Mouse (Mus musculus) neural tube, embryonic 15.5 days (tissue): Measurements from ENCODE around the gene Hmgb1. TPM values are rescaled to one million over a fixed set of nuclear protein-coding genes. Genes with fewer than 3 reads are reported as not detected.
A peak's percentile ranks its signal among the peaks of the same experiment; 100 is the strongest.

Experiments used
- ATAC-seq: fragments of 200-750 bp; cut with Nextera tagmentation; 2 replicates; pipeline ENCODE4 v1.8.0; 2017; ENCODE audit warnings: mild to moderate bottlenecking, moderate TSS enrichment, moderate library complexity; ENCODE audit not compliant: low FRiP score
- H3K27ac ChIP-seq: fragments of 300-500 bp; sonication (generic); replicated peaks from 2 replicates; pipeline ENCODE4 v1.5.1; 2015; ENCODE audit warnings: mild to moderate bottlenecking, inconsistent platforms
- H3K27me3 ChIP-seq: fragments of 300-500 bp; sonication (generic); replicated peaks from 2 replicates; pipeline ENCODE4 v1.6.1; 2015; ENCODE audit warnings: inconsistent platforms
- H3K36me3 ChIP-seq: fragments of 300-500 bp; sonication (generic); 2 replicates; pipeline ENCODE4 v1.6.1; 2015; ENCODE audit warnings: inconsistent platforms
- H3K4me1 ChIP-seq: fragments of 300-500 bp; sonication (generic); 2 replicates; pipeline ENCODE4 v1.6.1; 2015; ENCODE audit warnings: inconsistent platforms
- H3K4me2 ChIP-seq: fragments of 300-500 bp; sonication (generic); 2 replicates; pipeline ENCODE4 v1.6.1; 2015; ENCODE audit warnings: inconsistent platforms, mild to moderate bottlenecking, moderate library complexity
- H3K4me3 ChIP-seq: fragments of 300-500 bp; sonication (generic); replicated peaks from 2 replicates; pipeline ENCODE4 v1.5.1; 2015; ENCODE audit warnings: mild to moderate bottlenecking, inconsistent platforms
- H3K9ac ChIP-seq: fragments of 300-500 bp; sonication (generic); replicated peaks from 2 replicates; pipeline ENCODE4 v1.6.1; 2015; ENCODE audit warnings: mild to moderate bottlenecking, inconsistent platforms
- H3K9me3 ChIP-seq: fragments of 300-500 bp; sonication (generic); replicated peaks from 2 replicates; pipeline ENCODE4 v1.6.1; 2016; ENCODE audit warnings: inconsistent platforms
- WGBS: fragments of 180-500 bp; shearing (Covaris S2); methylation state at CpG from one replicate; pipeline ENCODE4 v1.1.7; 2015; ENCODE audit warnings: mixed read lengths; 5-methylcytosine and 5-hydroxymethylcytosine counted together
- polyA plus RNA-seq: library from polyadenylated mRNA; unstranded; fragments of >200 nt; fragmentation: Nextera tagmentation; extraction: Ambion mirVana; gene quantifications from 2 replicates; pipeline ENCODE4 v1.2.1, GENCODE M21; 2015

Hmgb1 gene
- polyA plus RNA-seq, result 674 and 837 TPM in 2 replicates

GRCm38 (mm10) chr5:149184104-149184843 is at the start of gene Hmgb1, which contains the start of gene Uspl1:
TSS of gene Hmgb1 (minus strand) at chr5:149184489.
TSS of gene Uspl1 (plus strand) at chr5:149184350.
- Histone ChIP-seq H3K4me1 (peaks cover 29% of the 10 kb centered on the region), H3K9ac (peak within 1 kb of the TSS; percentile 81), H3K9me3 (no peaks in the 10 kb centered on the region), H3K4me2 (peak within 1 kb of the TSS; percentile 66), H3K27me3 (no peaks in the 10 kb centered on the region), H3K36me3 (peaks cover 4% of the 10 kb centered on the region), H3K4me3 (peak within 1 kb of the TSS; percentile 79), H3K27ac (peak within 1 kb of the TSS; percentile 97)
- ATAC-seq, result peak; percentile 97
- under 1% methylated on average over 58 of the region's 59 CpGs for WGBS

DNA sequence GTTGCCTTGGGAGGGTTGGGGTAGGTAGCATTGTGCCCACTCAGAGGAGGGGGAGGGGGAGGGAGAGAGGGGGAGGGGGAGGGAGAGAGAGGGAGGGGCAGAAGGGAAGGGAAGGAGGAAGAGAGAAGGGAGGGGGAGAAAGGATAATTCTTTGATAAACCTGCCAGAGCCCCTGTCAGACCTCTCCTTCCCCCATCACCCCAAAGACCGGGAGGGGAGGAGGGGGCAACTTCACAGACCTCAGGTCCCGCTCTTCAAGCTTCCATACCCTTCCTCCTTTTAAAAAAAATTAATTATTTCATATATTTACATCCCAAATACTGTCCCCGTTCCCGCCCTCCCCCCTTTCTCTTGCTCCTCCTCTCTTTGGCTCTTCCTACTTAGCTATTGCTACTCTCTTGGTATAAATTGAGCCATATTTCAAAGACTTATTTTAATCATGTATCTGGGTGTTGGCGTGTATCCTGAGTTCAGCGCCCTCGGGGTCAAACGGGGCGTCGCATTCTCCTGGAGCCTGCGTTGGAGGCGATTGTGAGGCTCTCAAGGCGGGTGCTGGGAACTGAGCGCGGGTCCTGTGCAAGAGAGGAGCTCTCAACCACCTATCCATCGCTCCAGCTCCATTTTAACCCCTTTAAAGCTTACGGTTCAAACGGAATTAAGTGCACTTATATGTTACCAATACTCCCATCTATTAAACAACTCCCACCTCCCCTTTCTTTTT is 45.5 kb upstream of the Hmgb1 start:
- WGBS, result 75% methylated on average over 18 of the region's 18 CpGs
- Histone ChIP-seq H3K4me2 (peak overlapping the region; percentile 57), H3K9me3 (no peaks in the 10 kb centered on the region), H3K36me3 (no peaks in the 10 kb centered on the region), H3K4me3 (peak overlapping the region; percentile 45), H3K4me1 (peaks cover 14% of the 10 kb centered on the region), H3K27ac (peak overlapping the region; percentile 85), H3K9ac (peak overlapping the region; percentile 52), H3K27me3 (no peaks in the 10 kb centered on the region)
- ATAC-seq, result peak; percentile 11; the same call in 1 of the 2 replicates

DNA sequence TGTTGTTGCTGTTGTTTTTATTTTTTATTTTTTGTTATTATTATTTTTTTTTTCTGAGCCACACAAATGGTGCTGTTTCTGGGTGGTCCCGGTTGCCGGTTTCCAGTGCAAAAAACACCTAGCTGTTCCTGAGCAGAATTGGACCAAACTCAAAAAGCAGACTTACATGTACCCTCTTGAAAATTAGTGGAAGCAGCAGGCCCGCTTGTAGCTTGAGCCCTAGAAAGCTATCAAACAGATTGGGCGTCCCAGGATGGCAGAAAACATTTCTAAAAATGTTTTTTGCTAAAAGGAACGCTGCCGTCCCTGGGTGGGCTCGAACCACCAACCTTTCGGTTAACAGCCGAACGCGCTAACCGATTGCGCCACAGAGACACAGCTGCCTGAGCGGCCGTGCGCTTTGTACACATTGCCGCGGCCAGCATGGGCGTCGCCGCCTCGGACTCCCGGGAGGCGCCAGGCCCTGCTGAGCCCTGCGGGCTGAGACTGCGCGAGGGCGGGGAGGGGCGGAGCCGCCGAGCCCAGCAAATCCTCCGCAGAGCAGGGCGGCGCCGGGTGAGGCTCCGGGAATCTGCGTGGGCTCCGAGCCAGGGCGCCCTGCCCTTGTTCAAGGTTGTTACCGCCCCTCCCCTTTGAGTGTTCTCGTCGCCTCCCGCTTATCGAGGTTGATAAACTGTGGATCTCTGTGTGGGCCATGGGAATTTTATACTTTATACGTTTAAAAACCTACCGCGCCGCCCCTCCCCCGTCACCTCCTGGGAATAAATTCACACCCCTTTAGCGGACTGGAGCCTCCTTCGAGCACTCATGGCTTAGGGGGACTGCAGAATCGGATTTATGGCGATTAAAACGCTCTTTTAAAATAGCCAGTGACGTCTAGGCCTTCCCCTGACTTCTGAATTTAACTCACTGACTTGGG is 44.7 kb upstream of the Hmgb1 start:
- Histone ChIP-seq H3K9me3 (no peaks in the 10 kb centered on the region), H3K27me3 (no peaks in the 10 kb centered on the region), H3K27ac (peak overlapping the region; percentile 85), H3K4me3 (peak overlapping the region; percentile 45), H3K4me1 (peaks cover 22% of the 10 kb centered on the region), H3K4me2 (peak overlapping the region; percentile 57), H3K36me3 (no peaks in the 10 kb centered on the region), H3K9ac (peak overlapping the region; percentile 52)
- WGBS, result 3% methylated on average over 54 of the region's 55 CpGs
- ATAC-seq, result peak; percentile 96

- Histone ChIP-seq H3K36me3 (no peaks in the 10 kb centered on the region), H3K4me1 (peaks cover 10% of the 10 kb centered on the region), H3K4me3 (no peak overlapping the region), H3K4me2 (0 out of 2 replicates have a peak overlapping the region, but pooled peaks have one; percentile 11), H3K27me3 (no peaks in the 10 kb centered on the region), H3K9me3 (no peaks in the 10 kb centered on the region), H3K9ac (no peak overlapping the region), H3K27ac (no peak overlapping the region)
- WGBS, result 13% methylated on average over 7 of the region's 7 CpGs
- no peak for ATAC-seq
These were observed 40.4 kb upstream of the Hmgb1 start for GRCm38 (mm10) chr5:149224666-149225065.

GRCm38 (mm10) chr5:149221355-149221754 is 37.1 kb upstream of the Hmgb1 start:
- H3K36me3 ChIP-seq, result peaks cover 10% of the 10 kb centered on the region; the same call in 1 of the 2 replicates
- 96% methylated on average over 4 of the region's 4 CpGs for WGBS
- H3K27me3 ChIP-seq, result no peaks in the 10 kb centered on the region
- H3K9ac ChIP-seq, result no peak overlapping the region
- no peak overlapping the region for H3K4me2 ChIP-seq
- H3K9me3 ChIP-seq, result no peaks in the 10 kb centered on the region
- peaks cover 9% of the 10 kb centered on the region for H3K4me1 ChIP-seq
- no peak for ATAC-seq
- H3K27ac ChIP-seq, result no peak overlapping the region
- no peak overlapping the region for H3K4me3 ChIP-seq

GRCm38 (mm10) chr5:149219493-149219892 is 35.2 kb upstream of the Hmgb1 start:
- Histone ChIP-seq H3K9me3 (no peaks in the 10 kb centered on the region), H3K27ac (no peak overlapping the region), H3K4me2 (no peak overlapping the region), H3K4me1 (peaks cover 6% of the 10 kb centered on the region), H3K36me3 (peaks cover 29% of the 10 kb centered on the region), H3K4me3 (no peak overlapping the region), H3K9ac (no peak overlapping the region), H3K27me3 (no peaks in the 10 kb centered on the region)
- 84% methylated on average over 3 of the region's 3 CpGs for WGBS
- ATAC-seq, result no peak

- no peaks in the 10 kb centered on the region for H3K4me1 ChIP-seq
- no peaks in the 10 kb centered on the region for H3K27me3 ChIP-seq
- H3K9ac ChIP-seq, result no peak overlapping the region
- H3K36me3 ChIP-seq, result peaks cover 46% of the 10 kb centered on the region
- H3K27ac ChIP-seq, result no peak overlapping the region
- no peak overlapping the region for H3K4me2 ChIP-seq
- no peaks in the 10 kb centered on the region for H3K9me3 ChIP-seq
- ATAC-seq, result no peak
- WGBS, result 89% methylated on average over 6 of the region's 6 CpGs
- H3K4me3 ChIP-seq, result no peak overlapping the region
These were observed 33.5 kb upstream of the Hmgb1 start for GRCm38 (mm10) chr5:149217524-149218357.

GRCm38 (mm10) chr5:149215540-149215939 is 31.3 kb upstream of the Hmgb1 start:
- H3K4me1 ChIP-seq, result no peaks in the 10 kb centered on the region
- H3K36me3 ChIP-seq, result peaks cover 57% of the 10 kb centered on the region
- H3K9ac ChIP-seq, result no peak overlapping the region
- H3K4me3 ChIP-seq, result no peak overlapping the region
- H3K27ac ChIP-seq, result no peak overlapping the region
- no peaks in the 10 kb centered on the region for H3K9me3 ChIP-seq
- 99% methylated on average over 7 of the region's 7 CpGs for WGBS
- H3K4me2 ChIP-seq, result no peak overlapping the region
- no peak for ATAC-seq
- no peaks in the 10 kb centered on the region for H3K27me3 ChIP-seq

DNA sequence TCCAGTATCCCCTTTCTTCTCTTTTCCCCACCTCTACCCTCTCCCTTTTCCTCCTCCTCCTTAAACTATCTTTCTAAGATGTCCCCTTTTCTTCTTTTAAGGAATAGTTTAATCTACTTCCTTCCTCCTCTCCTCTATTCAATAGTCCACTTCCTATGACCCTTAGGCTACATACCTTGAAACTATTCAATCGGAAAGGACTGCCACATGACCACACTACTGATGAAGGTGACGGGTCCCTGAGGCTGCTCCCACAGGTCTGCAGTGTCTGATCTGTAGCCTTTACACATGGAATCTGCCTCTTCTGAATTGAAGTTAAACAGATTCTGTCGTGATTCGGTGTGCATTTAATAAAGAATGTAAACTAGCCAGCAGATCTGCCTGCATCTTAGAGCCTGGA is 28.5 kb upstream of the Hmgb1 start:
- 82% methylated on average over 4 of the region's 4 CpGs for WGBS
- H3K9me3 ChIP-seq, result no peaks in the 10 kb centered on the region
- H3K4me2 ChIP-seq, result no peak overlapping the region
- peaks cover 70% of the 10 kb centered on the region for H3K36me3 ChIP-seq
- H3K4me3 ChIP-seq, result no peak overlapping the region
- no peak for ATAC-seq
- no peak overlapping the region for H3K9ac ChIP-seq
- peaks cover 4% of the 10 kb centered on the region; the same call in 1 of the 2 replicates for H3K4me1 ChIP-seq
- H3K27ac ChIP-seq, result no peak overlapping the region
- H3K27me3 ChIP-seq, result no peaks in the 10 kb centered on the region

DNA sequence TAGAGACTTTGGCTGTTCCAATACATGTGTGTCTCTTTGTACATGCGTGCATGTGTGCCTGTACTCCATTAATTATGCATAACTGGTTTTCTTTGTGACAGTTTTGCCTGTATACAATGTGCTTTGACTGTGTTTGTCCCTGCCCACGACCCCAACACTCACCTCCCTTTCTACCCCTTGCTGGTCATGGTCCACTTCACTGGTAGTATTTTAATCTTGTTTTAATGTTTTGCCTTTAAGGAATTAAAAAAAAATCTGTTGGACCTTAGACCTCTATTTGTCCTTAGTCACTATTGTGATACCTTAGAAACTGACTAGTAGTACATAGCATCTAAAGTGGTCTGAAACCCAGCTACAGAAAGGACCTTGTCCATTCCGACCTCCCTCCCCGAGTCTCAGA is 26.8 kb upstream of the Hmgb1 start:
- Histone ChIP-seq H3K9me3 (no peaks in the 10 kb centered on the region), H3K9ac (no peak overlapping the region), H3K4me2 (no peak overlapping the region), H3K4me3 (no peak overlapping the region), H3K4me1 (peaks cover 4% of the 10 kb centered on the region; the same call in 1 of the 2 replicates), H3K27me3 (no peaks in the 10 kb centered on the region), H3K36me3 (peaks cover 62% of the 10 kb centered on the region), H3K27ac (no peak overlapping the region)
- WGBS, result 81% methylated on average over 4 of the region's 4 CpGs
- ATAC-seq, result no peak
